Mouse (Mus musculus) heart, postnatal 14 days (tissue): ENCODE measurements around the gene Olfr417. TPM values are rescaled to one million over a fixed set of nuclear protein-coding genes. Genes with fewer than 3 reads are reported as not detected.
"Not testable (repeated sequence)": the region's sequence is repeated elsewhere in the genome, so short reads cannot be mapped to it uniquely, and the experiment has no call there.

ENCODE experiments used
- DNase-seq, 2 experiments: peaks; one replicate each; pipeline ENCODE4 v3.0.0; 2021 to 2022
- intact Hi-C: fragments of 180-260 bp; cut with DNase I; formaldehyde crosslinking; loops from one replicate; pipeline ENCODE4 v1.15.1; 2025
- long read RNA-seq, 2 experiments: library from polyadenylated mRNA; stranded (forward); transcript quantifications; one replicate each; pipeline ENCODE4 v2.0.0; 2021
- total RNA-seq, 2 experiments: library from RNA; stranded (reverse); gene quantifications; 2 replicates each; pipeline ENCODE4 v1.2.3; 2021

Olfr417 gene
- total RNA-seq = not detected
- long read RNA-seq, experiment 1 = 0 reads
- long read RNA-seq, experiment 2 = 0 reads

- intact Hi-C loops = no loop called here
- no peak for DNase-seq
Observed at GRCm38 (mm10) chr1:174364882-174365451, at the start of gene Olfr417. Olfr417 (plus strand) TSS chr1:174365122.

- intact Hi-C loops = loop anchor here (2.0 kb wide), 1 partner anchor 1025 kb away; no protein-coding TSS in a partner anchor
- no peak for DNase-seq
Observed at GRCm38 (mm10) chr1:174317308-174317707, 47.6 kb upstream of the Olfr417 start.

GRCm38 (mm10) chr1:174330218-174330617, 34.7 kb upstream of the Olfr417 start, which contains the start of gene Mptx1:
Mptx1 (plus strand) TSS chr1:174330518.
- DNase-seq = no peak
- intact Hi-C loops = no loop called here

- intact Hi-C loops, DNase-seq: not testable (repeated sequence)
Observed at GRCm38 (mm10) chr1:174353636-174354035, 11.3 kb upstream of the Olfr417 start.

- intact Hi-C loops = no loop called here
Observed at GRCm38 (mm10) chr1:174354640-174355039, 10.3 kb upstream of the Olfr417 start.

GRCm38 (mm10) chr1:174373799-174374198, 8.9 kb downstream of the Olfr417 start:
- DNase-seq = no peak
- intact Hi-C loops = no loop called here

More at GRCm38 (mm10) chr1:174354640-174355039, 10.3 kb upstream of the Olfr417 start:
- DNase-seq = no peak

- DNase-seq = no peak
- intact Hi-C loops = no loop called here
Observed at GRCm38 (mm10) chr1:174390746-174391145, 25.8 kb downstream of the Olfr417 start, which contains the start of gene Olfr248. Olfr248 (plus strand) TSS chr1:174391046.

- intact Hi-C loops = no loop called here
- DNase-seq = no peak
Observed at GRCm38 (mm10) chr1:174422959-174423358, 58.0 kb downstream of the Olfr417 start.

GRCm38 (mm10) chr1:174423764-174424163, 58.8 kb downstream of the Olfr417 start, which contains the start of gene Olfr414:
Olfr414 (plus strand) TSS chr1:174424064.
- DNase-seq = no peak
- intact Hi-C loops = no loop called here

Other genes starting within 250 kb of the Olfr417 start
- gene Olfr231, start 244.0 kb upstream of the Olfr417 start, total RNA-seq = not detected
- not detected for gene Olfr424, start 233.6 kb upstream of the Olfr417 start, total RNA-seq
- gene Olfr420, start 209.5 kb upstream of the Olfr417 start, total RNA-seq = not detected
- 10 to 100 TPM; 14.0 to 15.5 TPM for gene Spta1, start 192.3 kb upstream of the Olfr417 start, total RNA-seq
- not detected for gene Olfr419, start 113.1 kb upstream of the Olfr417 start, total RNA-seq
- gene Mptx1, start 34.6 kb upstream of the Olfr417 start, total RNA-seq = not detected
- not detected for gene Olfr248, start 25.9 kb downstream of the Olfr417 start, total RNA-seq
- gene Olfr414, start 58.9 kb downstream of the Olfr417 start, total RNA-seq = not detected
- gene Olfr220, start 77.0 kb downstream of the Olfr417 start, total RNA-seq = not detected
- under 1 TPM; 0.20 to 0.33 TPM for gene Fmn2, start 136.7 kb downstream of the Olfr417 start, total RNA-seq